Mouse (Mus musculus) liver, embryonic 14.5 days (tissue): ENCODE measurements at regions not wholly inside any gene's neighbourhood (a gene's known extent, or its start where the extent isn't known, plus 50 kb on each side); places are given as distances from the start of the nearest gene placed in this dataset.
A peak's percentile ranks its signal among the peaks of the same experiment; 100 is the strongest.

Source experiments
- ATAC-seq: fragments of 200-750 bp; cut with Nextera tagmentation; 2 replicates; pipeline ENCODE4 v1.8.0; 2017; ENCODE audit warnings: moderate number of reproducible peaks, mild to moderate bottlenecking, moderate library complexity; ENCODE audit not compliant: insufficient read depth
- DNase-seq, 3 experiments: peaks; one replicate each; pipeline ENCODE4 v3.0.0-alpha.2; 2012 to 2013; ENCODE audit warnings: low read depth in 3 of 3, low spot score in 3 of 3
- H3K27ac ChIP-seq: fragments of 300-500 bp; sonication (generic); 2 replicates; pipeline ENCODE4 v1.5.1; 2014; ENCODE audit warnings: moderate library complexity, mild to moderate bottlenecking, control low read depth, inconsistent platforms
- H3K27me3 ChIP-seq: fragments of 300-500 bp; sonication (generic); 2 replicates; pipeline ENCODE4 v1.6.1; 2014; ENCODE audit warnings: mild to moderate bottlenecking, low read length, moderate library complexity; ENCODE audit not compliant: control insufficient read depth, insufficient read depth
- H3K36me3 ChIP-seq: fragments of 300-500 bp; sonication (generic); replicated peaks from 2 replicates; pipeline ENCODE4 v1.6.1; 2014; ENCODE audit warnings: low read depth; ENCODE audit not compliant: control insufficient read depth, insufficient read depth
- H3K4me1 ChIP-seq, 2 experiments: fragments of 200-500 bp in 1 of 2; fragments of 300-500 bp in 1 of 2; sonication (generic) in 1 of 2; replicated peaks; 2 replicates each; pipeline ENCODE4 v1.6.1; 2012 to 2014; ENCODE audit warnings: antibody characterized with exemption in 1 of 2, inconsistent platforms in 1 of 2, low read length in 1 of 2; ENCODE audit not compliant: control insufficient read depth in 2 of 2, insufficient read depth in 2 of 2
- H3K4me2 ChIP-seq: fragments of 300-500 bp; sonication (generic); 2 replicates; pipeline ENCODE4 v1.6.1; 2014; ENCODE audit warnings: low read depth, mild to moderate bottlenecking, control low read depth, moderate library complexity
- H3K4me3 ChIP-seq, 2 experiments: fragments of 200-500 bp in 1 of 2; fragments of 300-500 bp in 1 of 2; sonication (generic) in 1 of 2; 2 replicates each; pipeline ENCODE4 v1.5.1; 2012 to 2014; ENCODE audit warnings: low read depth in 2 of 2, low read length in 2 of 2, mild to moderate bottlenecking in 2 of 2, control low read depth in 1 of 2, inconsistent platforms in 1 of 2, moderate library complexity in 1 of 2; ENCODE audit not compliant: insufficient read depth in 1 of 2
- H3K9ac ChIP-seq: fragments of 300-500 bp; sonication (generic); replicated peaks from 2 replicates; pipeline ENCODE4 v1.6.1; 2014; ENCODE audit warnings: mild to moderate bottlenecking, control low read depth, moderate library complexity
- H3K9me3 ChIP-seq: fragments of 300-500 bp; sonication (generic); 2 replicates; pipeline ENCODE4 v1.6.1; 2016; ENCODE audit warnings: low read length, mixed read lengths; ENCODE audit not compliant: control insufficient read depth
- CTCF ChIP-seq: IDR thresholded peaks from 2 replicates; pipeline ENCODE4 v1.5.1; 2016; ENCODE audit warnings: antibody characterized with exemption, low read depth, control low read depth
- EP300 ChIP-seq: IDR thresholded peaks from 2 replicates; pipeline ENCODE4 v1.6.1; 2016; ENCODE audit warnings: antibody characterized with exemption, low read depth
- WGBS: fragments of 180-500 bp; shearing (Covaris S2); extraction: QIAGEN DNeasy Blood & Tissue Kit; methylation state at CpG from one replicate; pipeline ENCODE4 v1.1.7; 2014; ENCODE audit not compliant: insufficient replicate concordance; 5-methylcytosine and 5-hydroxymethylcytosine counted together

DNA sequence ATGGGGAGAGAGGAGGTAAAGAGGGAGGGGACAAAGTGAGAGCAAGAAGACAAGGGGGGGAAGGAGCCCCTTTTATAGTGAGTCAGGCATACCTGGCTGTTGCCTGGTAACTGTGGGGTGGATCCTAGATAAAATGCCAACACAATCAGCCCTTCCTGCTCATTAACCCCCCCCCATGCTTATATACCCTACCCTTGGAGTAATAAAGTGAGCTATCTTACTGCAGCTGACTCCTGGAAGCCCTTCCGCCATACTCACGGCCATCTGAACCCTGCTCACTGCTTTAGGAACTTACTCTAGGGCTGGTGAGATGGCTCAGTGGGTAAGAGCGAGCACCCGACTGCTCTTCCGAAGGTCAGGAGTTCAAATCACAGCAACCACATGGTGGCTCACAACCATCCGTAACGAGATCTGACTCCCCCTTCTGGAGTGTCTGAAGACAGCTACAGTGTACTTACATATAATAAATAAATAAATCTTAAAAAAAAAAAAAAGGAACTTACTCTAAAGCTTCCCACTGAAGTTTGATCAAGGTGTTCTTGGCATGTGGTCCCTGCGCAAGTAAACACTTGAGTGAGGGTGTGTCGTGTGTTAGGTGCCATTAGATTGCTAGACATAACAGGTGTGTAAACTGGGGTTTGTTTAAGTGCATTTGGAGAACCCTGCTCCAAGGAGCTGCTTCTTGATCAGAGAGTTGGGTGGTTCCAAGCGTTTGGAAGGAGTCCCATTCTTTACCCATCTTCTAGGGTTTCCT, 74.9 kb downstream of the Ets2 start:
- no peak overlapping the region for H3K4me2 ChIP-seq
- no peaks in the 10 kb centered on the region for H3K9me3 ChIP-seq
- H3K36me3 ChIP-seq, result no peaks in the 10 kb centered on the region
- TF ChIP-seq EP300 (no peak), CTCF (no peak)
- H3K9ac ChIP-seq, result no peak overlapping the region
- WGBS, result 71% methylated on average over 10 of the region's 10 CpGs
- DNase-seq (no peak), ATAC-seq (no peak)
- H3K27me3 ChIP-seq, result no peaks in the 10 kb centered on the region
- no peak overlapping the region for H3K4me3 ChIP-seq
- H3K27ac ChIP-seq, result no peak overlapping the region
- peaks cover 3 to 11% of the 10 kb centered on the region in 2 experiments; a peak in 2 of 4 replicates for H3K4me1 ChIP-seq

DNA sequence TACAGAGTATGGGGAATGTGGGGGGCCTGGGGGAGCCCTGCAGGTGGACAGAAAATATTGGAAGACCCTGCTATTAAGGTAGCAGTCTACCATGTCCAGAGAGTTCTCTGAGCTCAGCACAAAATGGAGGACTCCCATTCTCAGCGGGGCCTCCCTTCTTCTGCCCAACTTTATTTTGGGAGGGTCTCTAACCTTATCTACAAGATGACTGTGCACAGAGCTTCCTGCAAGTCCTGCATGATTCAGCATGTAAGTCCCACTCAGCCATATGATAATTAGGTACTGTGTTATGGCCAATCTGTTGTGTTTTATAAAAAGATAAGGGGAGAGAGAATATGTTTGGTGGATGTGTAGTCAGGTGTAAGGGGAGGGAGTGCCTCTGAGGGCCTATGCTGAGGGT, 74.1 kb downstream of the Ets2 start:
- ATAC-seq (peak; percentile 23; the same call in 1 of the 2 replicates), DNase-seq (no peak)
- no peaks in the 10 kb centered on the region for H3K9me3 ChIP-seq
- peaks cover 3 to 11% of the 10 kb centered on the region in 2 experiments; a peak in 2 of 4 replicates for H3K4me1 ChIP-seq
- H3K4me2 ChIP-seq, result no peak overlapping the region
- TF ChIP-seq CTCF, result no peak
- no peak for TF ChIP-seq EP300
- WGBS, result 8% methylated on average over 1 of the region's 1 CpGs
- no peak overlapping the region for H3K4me3 ChIP-seq
- H3K9ac ChIP-seq, result no peak overlapping the region
- H3K27me3 ChIP-seq, result no peaks in the 10 kb centered on the region
- no peak overlapping the region for H3K27ac ChIP-seq
- no peaks in the 10 kb centered on the region for H3K36me3 ChIP-seq

DNA sequence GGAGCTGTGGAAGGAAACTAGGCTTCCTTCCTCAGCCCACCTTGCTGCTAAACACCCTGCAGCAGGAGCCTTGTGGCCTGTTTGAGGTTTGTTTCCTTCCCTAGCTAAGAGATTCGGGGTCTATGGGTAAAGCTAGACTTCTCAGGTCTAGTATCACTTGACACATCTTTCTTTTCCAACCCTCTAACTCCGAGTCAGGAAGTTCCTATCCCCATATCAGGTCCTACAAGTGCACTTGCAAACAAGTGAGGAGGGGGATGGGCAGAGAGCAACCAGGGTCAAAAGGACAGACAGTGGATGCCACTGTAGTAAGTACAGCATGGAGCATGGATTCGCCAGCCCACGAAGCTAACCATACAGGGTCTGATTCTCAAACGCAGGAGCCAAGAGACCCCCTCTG, 73.5 kb downstream of the Ets2 start:
- Histone ChIP-seq H3K27ac (no peak overlapping the region), H3K9me3 (no peaks in the 10 kb centered on the region), H3K36me3 (no peaks in the 10 kb centered on the region), H3K27me3 (no peaks in the 10 kb centered on the region), H3K4me3 (no peak overlapping the region), H3K9ac (no peak overlapping the region), H3K4me1 (peaks cover 3 to 11% of the 10 kb centered on the region in 2 experiments; a peak in 2 of 4 replicates), H3K4me2 (no peak overlapping the region)
- ATAC-seq (no peak), DNase-seq (no peak)
- 26% methylated on average over 5 of the region's 5 CpGs for WGBS
- TF ChIP-seq CTCF (no peak), EP300 (no peak)

DNA sequence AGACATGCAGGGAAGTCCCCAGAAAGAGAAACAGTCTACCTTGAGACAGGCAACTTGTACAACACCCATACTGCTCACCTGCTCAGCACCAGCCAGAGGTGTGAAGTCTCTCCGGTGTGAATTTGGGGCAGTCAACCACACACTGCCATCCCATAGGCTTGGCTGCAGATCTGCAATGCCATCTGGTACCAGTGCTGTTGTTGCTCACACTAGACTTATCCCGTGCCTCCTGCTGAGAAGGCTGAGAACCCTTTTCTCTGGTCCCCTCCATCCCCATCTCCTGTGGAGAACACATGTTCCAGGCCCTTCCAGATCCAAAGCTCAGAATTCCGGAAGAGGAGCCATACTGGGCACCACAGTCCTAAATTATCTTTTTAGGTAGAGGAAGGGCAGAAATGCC, 71.3 kb downstream of the Ets2 start:
- H3K4me3 ChIP-seq, result no peak overlapping the region
- H3K36me3 ChIP-seq, result no peaks in the 10 kb centered on the region
- H3K9me3 ChIP-seq, result no peaks in the 10 kb centered on the region
- H3K27me3 ChIP-seq, result no peaks in the 10 kb centered on the region
- DNase-seq (no peak), ATAC-seq (no peak)
- H3K4me1 ChIP-seq, result peaks cover 3 to 13% of the 10 kb centered on the region in 2 experiments; a peak in 2 of 4 replicates
- no peak overlapping the region for H3K9ac ChIP-seq
- no peak overlapping the region for H3K27ac ChIP-seq
- no peak overlapping the region for H3K4me2 ChIP-seq
- TF ChIP-seq CTCF (no peak), EP300 (no peak)
- 68% methylated on average over 3 of the region's 3 CpGs for WGBS
